Mouse (Mus musculus) small intestine, adult 2 months (tissue): ENCODE data around the gene Cfap54.

Experiments
- CTCF ChIP-seq: fragments of 200-500 bp; IDR thresholded peaks from 2 replicates; pipeline ENCODE4 v1.5.1; 2012; ENCODE audit warnings: low read depth, mild to moderate bottlenecking, control low read depth, inconsistent platforms, low read length, moderate library complexity, mixed read lengths; ENCODE audit not compliant: insufficient replicate concordance, insufficient read length; ENCODE audit errors: extremely low read depth
- POLR2A ChIP-seq: fragments of 200-500 bp; IDR thresholded peaks from 2 replicates; pipeline ENCODE4 v1.6.1; 2012; ENCODE audit warnings: low read depth, mild to moderate bottlenecking, control low read depth, inconsistent platforms, low read length, moderate library complexity

GRCm38 (mm10) chr10:92840980-92841379 is 240.4 kb downstream of the Cfap54 start:
- TF ChIP-seq CTCF (no peak), POLR2A (no peak)
